Mouse (Mus musculus) monocyte, adult 5-6 weeks (primary cell): ENCODE measurements around the gene Atg7. TPM values are rescaled to one million over a fixed set of nuclear protein-coding genes. Genes with fewer than 3 reads are reported as not detected.
"Not testable (repeated sequence)": the region's sequence is repeated elsewhere in the genome, so short reads cannot be mapped to it uniquely, and the experiment has no call there.

Source experiments
- ATAC-seq: fragments of 153-309, 156-312 bp; replicated peaks from 2 replicates; pipeline ENCODE4 v1.8.0; 2017; ENCODE audit warnings: mild to moderate bottlenecking; ENCODE audit not compliant: low TSS enrichment, insufficient number of reproducible peaks, severe bottlenecking, poor library complexity, low FRiP score
- total RNA-seq: library from RNA; stranded (forward); fragments of 200-1000, 200-491, 200-594 nt; gene quantifications from 3 replicates; pipeline ENCODE4 v1.2.3, GENCODE M21; 2017

Atg7 gene
- 31.0 to 54.5 TPM (median 50.1 TPM) in 3 replicates for total RNA-seq

GRCm38 (mm10) chr6:114642601-114643528 is at the start of gene Atg7:
TSS of gene Atg7 (plus strand) at chr6:114643097.
- peak; percentile 79 for ATAC-seq

- ATAC-seq: not testable (repeated sequence)
These were observed 28.8 kb upstream of the Atg7 start for GRCm38 (mm10) chr6:114614076-114614475.

- not testable (repeated sequence) for ATAC-seq
These were observed 9.0 kb upstream of the Atg7 start for GRCm38 (mm10) chr6:114633886-114634285.

- no peak for ATAC-seq
These were observed 819 bp downstream of the Atg7 start for GRCm38 (mm10) chr6:114643716-114644115.

GRCm38 (mm10) chr6:114644531-114644930 is 1.6 kb downstream of the Atg7 start:
- ATAC-seq: peak; percentile 69

- ATAC-seq: no peak
These were observed 3.3 kb downstream of the Atg7 start for GRCm38 (mm10) chr6:114646201-114646600.

GRCm38 (mm10) chr6:114647011-114647410 is 4.1 kb downstream of the Atg7 start:
- ATAC-seq: no peak

GRCm38 (mm10) chr6:114648352-114649030 is 5.6 kb downstream of the Atg7 start:
- peak; percentile 49 for ATAC-seq

- no peak for ATAC-seq
These were observed 9.3 kb downstream of the Atg7 start for GRCm38 (mm10) chr6:114652209-114652608.

- no peak for ATAC-seq
These were observed 14.1 kb downstream of the Atg7 start for GRCm38 (mm10) chr6:114656826-114657600.

GRCm38 (mm10) chr6:114657807-114658206 is 14.9 kb downstream of the Atg7 start:
- no peak for ATAC-seq

GRCm38 (mm10) chr6:114659278-114659991 is 16.5 kb downstream of the Atg7 start:
- ATAC-seq: peak; percentile 49

GRCm38 (mm10) chr6:114659992-114660800 is 17.3 kb downstream of the Atg7 start:
- peak; percentile 80 for ATAC-seq

GRCm38 (mm10) chr6:114663707-114664106 is 20.8 kb downstream of the Atg7 start:
- no peak for ATAC-seq

- ATAC-seq: no peak
These were observed 21.8 kb downstream of the Atg7 start for GRCm38 (mm10) chr6:114664716-114665115.

GRCm38 (mm10) chr6:114667518-114667917 is 24.6 kb downstream of the Atg7 start:
- no peak for ATAC-seq

- ATAC-seq: no peak
These were observed 31.9 kb downstream of the Atg7 start for GRCm38 (mm10) chr6:114674771-114675170.

GRCm38 (mm10) chr6:114676091-114676490 is 33.2 kb downstream of the Atg7 start:
- ATAC-seq: no peak
